Mouse (Mus musculus): ENCODE measurements around the gene Cd300lf.

GRCm38 (mm10) chr11:115160016-115160797, 26.4 kb upstream of the Cd300lf start:
- TF ChIP-seq MAX (IDR thresholded peaks at IDR 0.05) (peak; percentile 29), CTCF (IDR thresholded peaks at IDR 0.05; ENCODE audit: control insufficient read depth, insufficient read depth, insufficient read length) (peak; percentile 41)
